In genomic region chr13:29486709-29487108, GRCm38 (mm10) we compare ENCODE assay signal across 12 mouse cellular contexts.
DNase-seq lines count a peak whose midpoint lies in the region; ATAC-seq and TF ChIP-seq lines count a peak whose summit lies in the region.
"Had no signal": no experiment of that assay in that cellular context is flagged by ENCODE, and none has a peak within 500 bp of the region (broad histone marks: within the 10 kb centered on the region; RNA-seq: fewer than 3 reads in every experiment).

No protein-coding gene starts in this region.

- no peaks in the 10 kb centered on the region for H3K27me3 ChIP-seq in hindbrain, embryonic 14.5 days (ENCODE audit: control insufficient read depth, insufficient read depth, low read length)
- no peaks in the 10 kb centered on the region for H3K27me3 ChIP-seq in hindbrain, postnatal 0 days (ENCODE audit: insufficient read depth, low read length)
- no peaks in the 10 kb centered on the region for H3K27me3 ChIP-seq in CH12.LX (replicated peaks)

- no peak for DNase-seq in hindbrain, embryonic 14.5 days (ENCODE audit: low spot score)
- DNase-seq in hindbrain, postnatal 0 days (ENCODE audit: low spot score) = no peak
- peak; percentile 82 for DNase-seq in CH12.LX (ENCODE audit: extremely low read depth)
- peak; percentile 24 for DNase-seq in embryo, embryonic 11 days
- DNase-seq in mesoderm, embryonic 11.5 days (ENCODE audit: low read depth, low spot score) = peak; percentile 35
- DNase-seq in lung, postnatal 4 days = no peak
- DNase-seq in urinary bladder, adult 18-20 months (ENCODE audit: low spot score in 2 of 2) = no peak
- DNase-seq: lung, adult 18-20 months; thymus, postnatal 25 days had no signal

- no peaks in the 10 kb centered on the region for H3K79me2 ChIP-seq in CH12.LX (replicated peaks; ENCODE audit: control insufficient read depth, extremely low read depth, insufficient read depth, poor library complexity, severe bottlenecking)

- no peak overlapping the region for H3K4me3 ChIP-seq in hindbrain, embryonic 14.5 days (replicated peaks; ENCODE audit: low read length)
- no peak overlapping the region for H3K4me3 ChIP-seq in hindbrain, postnatal 0 days (ENCODE audit: low read length)
- no peak overlapping the region for H3K4me3 ChIP-seq in CH12.LX (replicated peaks in 1 of 3; ENCODE audit: low read depth in 2 of 3, low read length in 2 of 3, poor library complexity in 1 of 3)

- no peaks in the 10 kb centered on the region for H3K36me3 ChIP-seq in hindbrain, embryonic 14.5 days (replicated peaks; ENCODE audit: control insufficient read depth, insufficient read depth)
- H3K36me3 ChIP-seq in hindbrain, postnatal 0 days (ENCODE audit: insufficient read depth, low read length) = no peaks in the 10 kb centered on the region
- H3K36me3 ChIP-seq in CH12.LX (replicated peaks in 1 of 2; ENCODE audit: control insufficient read depth in 1 of 2, insufficient read depth in 1 of 2, low read length in 1 of 2) = no peaks in the 10 kb centered on the region

- dilution Hi-C loops in CH12.LX (cut with MboI; ENCODE audit: extremely low pct_ligation_motif_present, extremely low pct_unique_long_range_greater_than_20kb, low sequenced_read_pairs) = no loop called here

- H3K4me1 ChIP-seq in hindbrain, embryonic 14.5 days (replicated peaks; ENCODE audit: control insufficient read depth, insufficient read depth, low read length) = 0 out of 2 replicates have a peak, but pooled peaks cover 6% of the 10 kb centered on the region
- H3K4me1 ChIP-seq in hindbrain, postnatal 0 days (ENCODE audit: insufficient read depth, low read length) = no peaks in the 10 kb centered on the region
- H3K4me1 ChIP-seq in CH12.LX (ENCODE audit: control insufficient read depth in 1 of 2, insufficient read depth in 2 of 2) = peaks cover 30 to 56% of the 10 kb centered on the region in 2 experiments

- no peak for TF ChIP-seq POLR2A in CH12.LX (IDR thresholded peaks at IDR 0.05; ENCODE audit: low read depth, low read length)

- 37% methylated on average over 3 of the region's 3 CpGs for WGBS in hindbrain, embryonic 14.5 days
- 55% methylated on average over 3 of the region's 3 CpGs for WGBS in hindbrain, postnatal 0 days

- in situ Hi-C loops in CH12.LX (cut with MboI; ENCODE audit: low pct_ligation_motif_present, low pct_unique_long_range_greater_than_20kb, low sequenced_read_pairs) = no loop called here

- no peak overlapping the region for H3K9ac ChIP-seq in hindbrain, embryonic 14.5 days
- H3K9ac ChIP-seq in hindbrain, postnatal 0 days (replicated peaks; ENCODE audit: low read length) = no peak overlapping the region
- H3K9ac ChIP-seq in CH12.LX (ENCODE audit: insufficient read depth, low read depth) = no peak overlapping the region

- peak; percentile 90 for TF ChIP-seq EP300 in CH12.LX (IDR thresholded peaks at IDR 0.05; ENCODE audit: low read length)

- H3K27ac ChIP-seq in hindbrain, embryonic 14.5 days = no peak overlapping the region
- H3K27ac ChIP-seq in hindbrain, postnatal 0 days = no peak overlapping the region
- H3K27ac ChIP-seq in CH12.LX (ENCODE audit: insufficient read depth, low read depth) = no peak overlapping the region
- H3K27ac ChIP-seq: macrophage had no signal

- H3K9me3 ChIP-seq in hindbrain, embryonic 14.5 days (ENCODE audit: control insufficient read depth, low read length) = no peaks in the 10 kb centered on the region
- no peaks in the 10 kb centered on the region for H3K9me3 ChIP-seq in hindbrain, postnatal 0 days (ENCODE audit: low read length)
- H3K9me3 ChIP-seq in CH12.LX (replicated peaks; ENCODE audit: low read length) = no peaks in the 10 kb centered on the region

- peak; percentile 46; the same call in 1 of the 2 replicates for ATAC-seq in hindbrain, embryonic 14.5 days (ENCODE audit: low FRiP score)
- no peak for ATAC-seq in hindbrain, postnatal 0 days
- ATAC-seq: activated CD4-positive, CD25-positive, alpha-beta regulatory T cell, adult 4 months; intestine, postnatal 0 days had no signal

- TF ChIP-seq RAD21 in CH12.LX (IDR thresholded peaks at IDR 0.05; ENCODE audit: low read depth, low read length) = no peak; the same call in 1 of the 2 replicates

- H3K4me2 ChIP-seq in hindbrain, embryonic 14.5 days (replicated peaks) = no peak overlapping the region
- no peak overlapping the region for H3K4me2 ChIP-seq in hindbrain, postnatal 0 days (ENCODE audit: low read depth, low read length)
- H3K4me2 ChIP-seq in CH12.LX (ENCODE audit: insufficient read depth, low read depth, poor library complexity, severe bottlenecking) = peak overlapping the region; percentile 62; the same call in 1 of the 2 replicates

- no peak for TF ChIP-seq CTCF in hindbrain, postnatal 0 days (IDR thresholded peaks at IDR 0.05; ENCODE audit: low read depth)
- TF ChIP-seq CTCF in CH12.LX (conservative IDR thresholded peaks at IDR 0.05 in 1 of 2, IDR thresholded peaks at IDR 0.05 in 1 of 2; ENCODE audit: low read depth in 2 of 2, low read length in 2 of 2) = no peak

TF ChIP-seq in CH12.LX, 34 proteins besides CTCF, POLR2A, EP300 and RAD21:
- TF ChIP-seq CHD2 (IDR thresholded peaks at IDR 0.05; ENCODE audit: low read length) = no peak
- no peak for TF ChIP-seq HCFC1 (IDR thresholded peaks at IDR 0.05; ENCODE audit: low read depth, low read length)
- TF ChIP-seq MXI1 (IDR thresholded peaks at IDR 0.05; ENCODE audit: low read depth, low read length) = peak; percentile 78
- TF ChIP-seq USF2 (conservative IDR thresholded peaks at IDR 0.05; ENCODE audit: low read depth, low read length) = no peak
- no peak; the same call in 1 of the 2 replicates for TF ChIP-seq ZNF384 (IDR thresholded peaks at IDR 0.05; ENCODE audit: low read depth, low read length)
- TF ChIP-seq UBTF (IDR thresholded peaks at IDR 0.05; ENCODE audit: low read depth, low read length) = no peak
- 0 out of 2 replicates have a peak, but pooled peaks have one; percentile 34 for TF ChIP-seq IRF4 (IDR thresholded peaks at IDR 0.05; ENCODE audit: low read depth, low read length)
- TF ChIP-seq E2F4 (IDR thresholded peaks at IDR 0.05; ENCODE audit: insufficient replicate concordance, low read depth, low read length) = no peak
- peak; percentile 47; the same call in 1 of the 2 replicates for TF ChIP-seq JUN (IDR thresholded peaks at IDR 0.05; ENCODE audit: insufficient read depth, low read depth, low read length)
- no peak for TF ChIP-seq MAZ (IDR thresholded peaks at IDR 0.05; ENCODE audit: low read depth, low read length)
- TF ChIP-seq KAT2A (IDR thresholded peaks at IDR 0.05; ENCODE audit: insufficient replicate concordance, low read length) = no peak
- no peak for TF ChIP-seq ZC3H11A (IDR thresholded peaks at IDR 0.05; ENCODE audit: low read depth, low read length)
- TF ChIP-seq ZMIZ1 (IDR thresholded peaks at IDR 0.05; ENCODE audit: low read depth, low read length) = no peak
- no peak for TF ChIP-seq PAX5 (IDR thresholded peaks at IDR 0.05; ENCODE audit: low read length)
- TF ChIP-seq JUND (conservative IDR thresholded peaks at IDR 0.05; ENCODE audit: low read depth, low read length) = 0 out of 2 replicates have a peak, but pooled peaks have one; percentile 46
- no peak for TF ChIP-seq POLR2AphosphoS2 (IDR thresholded peaks at IDR 0.05; ENCODE audit: low read depth, low read length)
- TF ChIP-seq ETS1 (conservative IDR thresholded peaks at IDR 0.05; ENCODE audit: low read depth, low read length) = peak; percentile 73
- no peak for TF ChIP-seq CHD1 (IDR thresholded peaks at IDR 0.05; ENCODE audit: low read depth, low read length)
- TF ChIP-seq TCF12 (IDR thresholded peaks at IDR 0.05; ENCODE audit: low read depth, low read length) = peak; percentile 97
- no peak for TF ChIP-seq TBP (conservative IDR thresholded peaks at IDR 0.05; ENCODE audit: low read depth, low read length)
- TF ChIP-seq MEF2A (IDR thresholded peaks at IDR 0.05; ENCODE audit: borderline replicate concordance, low read depth, low read length) = peak; percentile 78
- no peak for TF ChIP-seq ZKSCAN1 (IDR thresholded peaks at IDR 0.05; ENCODE audit: borderline replicate concordance, low read depth, low read length)
- TF ChIP-seq MAFK (IDR thresholded peaks at IDR 0.05; ENCODE audit: insufficient replicate concordance, low read length) = no peak
- TF ChIP-seq NRF1 (IDR thresholded peaks at IDR 0.05; ENCODE audit: low read depth, low read length) = no peak
- TF ChIP-seq SIN3A (IDR thresholded peaks at IDR 0.05; ENCODE audit: low read length) = peak; percentile 58; the same call in 1 of the 2 replicates
- no peak for TF ChIP-seq SMC3 (IDR thresholded peaks at IDR 0.05; ENCODE audit: low read depth, low read length)
- TF ChIP-seq BHLHE40 (IDR thresholded peaks at IDR 0.05; ENCODE audit: low read depth, low read length) = peak; percentile 64
- TF ChIP-seq ELF1 (IDR thresholded peaks at IDR 0.05; ENCODE audit: low read depth, low read length) = peak; percentile 72
- TF ChIP-seq NELFE (IDR thresholded peaks at IDR 0.05; ENCODE audit: low read depth, low read length) = no peak
- TF ChIP-seq USF1 (IDR thresholded peaks at IDR 0.05; ENCODE audit: low read depth, low read length) = no peak
- TF ChIP-seq GABPA (IDR thresholded peaks at IDR 0.05; ENCODE audit: insufficient replicate concordance, low read depth, low read length) = no peak
- TF ChIP-seq MYC (IDR thresholded peaks at IDR 0.05; ENCODE audit: low read depth, low read length) = peak; percentile 97
- TF ChIP-seq RCOR1 (conservative IDR thresholded peaks at IDR 0.05; ENCODE audit: low read depth, low read length) = no peak
- peak; percentile 95 for TF ChIP-seq MAX (IDR thresholded peaks at IDR 0.05; ENCODE audit: low read length)
TF ChIP-seq in CH12.LX: peak in this region for 12.

Comparison
In these comparisons a context has a peak if more than half of its experiments do, and no peak if none do; other contexts are left out.
1. DNase-seq: peak in CH12.LX (single experiment), embryo, embryonic 11 days (single experiment) and mesoderm, embryonic 11.5 days (single experiment); none in hindbrain, embryonic 14.5 days (single experiment), hindbrain, postnatal 0 days (single experiment), lung, postnatal 4 days (0 of 2) and urinary bladder, adult 18-20 months (0 of 2).